Mouse (Mus musculus): ENCODE data around the gene Gm20696.

DNA sequence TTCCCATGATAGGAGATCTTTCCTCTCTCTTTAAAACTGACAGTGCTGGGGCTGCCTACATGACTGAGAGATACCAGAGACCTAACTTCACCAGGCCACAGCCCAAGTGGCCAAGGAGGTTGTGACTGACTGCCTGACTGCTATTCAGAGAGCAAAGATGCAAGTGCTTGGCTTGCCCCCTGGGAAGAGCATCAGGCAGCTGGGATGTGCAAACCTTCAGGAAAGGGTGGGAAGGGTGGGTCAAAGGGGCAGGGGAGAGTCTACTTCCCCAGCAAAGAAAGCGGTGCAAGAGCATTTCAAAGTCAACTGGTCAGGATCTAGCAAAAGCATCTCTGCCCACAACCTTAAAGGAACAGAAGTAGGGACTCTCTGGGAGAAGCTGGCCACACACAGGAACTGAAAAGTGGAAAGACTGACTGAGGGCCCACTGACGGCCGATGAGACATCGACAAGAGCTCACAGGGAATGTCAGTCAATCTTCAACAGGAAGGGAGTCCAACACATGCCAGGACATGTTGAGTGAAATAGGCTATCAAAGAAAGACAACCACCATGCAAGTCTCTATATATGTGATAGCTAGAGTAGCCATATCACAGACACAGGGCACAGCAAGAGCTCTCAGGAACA is 282.6 kb downstream of the Gm20696 start:
- TF ChIP-seq POLR2A (IDR thresholded peaks at IDR 0.05; ENCODE audit: insufficient read depth, low read length) (no peak), CTCF (IDR thresholded peaks at IDR 0.05; ENCODE audit: low read depth, low read length) (no peak), EP300 (IDR thresholded peaks at IDR 0.05; ENCODE audit: insufficient read depth, low read depth, low read length) (no peak)

All from ES-Bruce4 (cell line).